11 mouse cellular contexts compared by ENCODE assay signal in the genomic region with DNA sequence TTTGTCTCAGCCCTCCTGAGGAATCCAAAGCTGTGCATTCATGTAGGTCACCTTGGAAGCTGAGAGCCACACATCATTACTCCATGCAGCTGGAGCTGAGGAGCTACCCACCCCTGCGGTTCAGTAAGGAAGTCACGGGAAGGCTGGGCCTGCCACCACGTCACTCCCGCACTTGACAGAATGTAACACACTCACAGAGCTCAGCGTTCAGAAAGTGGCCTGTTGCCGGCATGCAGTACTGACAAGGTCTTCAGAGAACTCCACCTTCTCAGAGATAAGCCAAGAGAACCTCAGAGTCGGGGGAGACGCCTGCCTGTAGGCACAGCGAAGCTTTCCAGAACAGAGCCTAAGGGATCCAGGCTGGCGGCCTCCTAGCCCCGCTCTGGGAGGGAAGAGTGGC. TPM values are rescaled to one million over a fixed set of nuclear protein-coding genes. Genes with fewer than 3 reads are reported as not detected.
DNase-seq lines count a peak whose midpoint lies in the region; ATAC-seq and TF ChIP-seq lines count a peak whose summit lies in the region.
"Had no signal": no experiment of that assay in that cellular context is flagged by ENCODE, and none has a peak within 500 bp of the region (broad histone marks: within the 10 kb centered on the region; RNA-seq: fewer than 3 reads in every experiment).

No protein-coding gene starts in this region.

- TF ChIP-seq CTCF in layer of hippocampus, adult 2 months (conservative IDR thresholded peaks at IDR 0.05), result no peak

- peaks cover 83% of the 10 kb centered on the region for H3K36me3 ChIP-seq in heart, embryonic 13.5 days
- H3K36me3 ChIP-seq in forebrain, embryonic 13.5 days (ENCODE audit: poor library complexity, severe bottlenecking), result peaks cover 82% of the 10 kb centered on the region

- WGBS in heart, embryonic 13.5 days, result 12% methylated on average over 11 of the region's 11 CpGs
- WGBS in forebrain, embryonic 13.5 days, result 88% methylated on average over 11 of the region's 11 CpGs

- ATAC-seq in heart, embryonic 13.5 days (ENCODE audit: extremely low read depth, insufficient number of reproducible peaks, low FRiP score, low TSS enrichment), result peak; percentile 49; the same call in 1 of the 2 replicates
- ATAC-seq in forebrain, embryonic 13.5 days, result no peak

- peak overlapping the region; percentile 64 for H3K9ac ChIP-seq in heart, embryonic 13.5 days
- no peak overlapping the region for H3K9ac ChIP-seq in forebrain, embryonic 13.5 days
- H3K9ac ChIP-seq: limb, embryonic 15.5 days had no signal

- peak overlapping the region; percentile 70 for H3K27ac ChIP-seq in layer of hippocampus, adult 2 months
- peak overlapping the region; percentile 47 for H3K27ac ChIP-seq in brown adipose tissue, adult 24 weeks (replicated peaks; ENCODE audit: low read depth, low read length)
- peak overlapping the region; percentile 75 for H3K27ac ChIP-seq in heart, embryonic 13.5 days (replicated peaks)
- H3K27ac ChIP-seq in forebrain, embryonic 13.5 days, result no peak overlapping the region
- H3K27ac ChIP-seq: kidney, postnatal 0 days; limb, embryonic 15.5 days had no signal

- H3K4me3 ChIP-seq in layer of hippocampus, adult 2 months, result no peak overlapping the region
- no peak overlapping the region for H3K4me3 ChIP-seq in brown adipose tissue, adult 24 weeks (ENCODE audit: insufficient read depth, low read depth, low read length)
- peak overlapping the region; percentile 8; the same call in 1 of the 2 replicates for H3K4me3 ChIP-seq in heart, embryonic 13.5 days
- no peak overlapping the region for H3K4me3 ChIP-seq in forebrain, embryonic 13.5 days
- H3K4me3 ChIP-seq: limb, embryonic 15.5 days had no signal

- no peaks in the 10 kb centered on the region for H3K9me3 ChIP-seq in heart, embryonic 13.5 days
- H3K9me3 ChIP-seq in forebrain, embryonic 13.5 days (replicated peaks), result no peaks in the 10 kb centered on the region
- H3K9me3 ChIP-seq: limb, embryonic 15.5 days had no signal

- peaks cover 35% of the 10 kb centered on the region for H3K4me1 ChIP-seq in brown adipose tissue, adult 24 weeks (ENCODE audit: control insufficient read depth, insufficient read depth, insufficient read length, low read length)
- peaks cover 80% of the 10 kb centered on the region for H3K4me1 ChIP-seq in heart, embryonic 13.5 days
- peaks cover 4% of the 10 kb centered on the region; the same call in 1 of the 2 replicates for H3K4me1 ChIP-seq in forebrain, embryonic 13.5 days

- DNase-seq in layer of hippocampus, adult 2 months (ENCODE audit: low spot score in 2 of 2), result no peak
- DNase-seq in layer of hippocampus, adult 8-10 months (ENCODE audit: low spot score in 2 of 2), result no peak
- DNase-seq in lung, postnatal 36 days, result peak; percentile 76
- no peak for DNase-seq in frontal cortex, postnatal 10 days (ENCODE audit: low spot score in 2 of 2)
- no peak for DNase-seq in gastrocnemius, postnatal 25 days
- DNase-seq: cerebellum, adult 11-12 months had no signal

- H3K27me3 ChIP-seq in heart, embryonic 13.5 days (replicated peaks), result no peaks in the 10 kb centered on the region
- no peaks in the 10 kb centered on the region for H3K27me3 ChIP-seq in forebrain, embryonic 13.5 days
- H3K27me3 ChIP-seq: limb, embryonic 15.5 days had no signal

- H3K4me2 ChIP-seq in heart, embryonic 13.5 days, result peak overlapping the region; percentile 48
- no peak overlapping the region for H3K4me2 ChIP-seq in forebrain, embryonic 13.5 days
- H3K4me2 ChIP-seq: limb, embryonic 15.5 days had no signal

RNA-seq across cellular contexts. Expression of a gene that starts 18.1 kb away (rescaled TPM):
- total RNA-seq in layer of hippocampus, adult 2 months (2021), result 100 to 1,000 TPM; 393 to 396 TPM
- 100 to 1,000 TPM; 399 to 419 (median 408) TPM for total RNA-seq in layer of hippocampus, adult 8-10 months (2022)
- 165 and 188 TPM in 2 replicates for polyA plus RNA-seq in brown adipose tissue, adult 24 weeks (2012; ENCODE audit: insufficient read depth, insufficient read length, missing spikeins)
- polyA plus RNA-seq in heart, embryonic 13.5 days (2015; fragmentation: Nextera tagmentation; extraction: Ambion mirVana), result 352 and 355 TPM in 2 replicates
- 322 and 336 TPM in 2 replicates for polyA plus RNA-seq in forebrain, embryonic 13.5 days (2015; fragmentation: Nextera tagmentation; extraction: Ambion mirVana)
- total RNA-seq in gastrocnemius, postnatal 25 days (2021), result 100 to 1,000 TPM; 180 to 184 TPM

RNA-seq across cellular contexts. Expression of a gene that starts 45.4 kb away (rescaled TPM):
- 10 to 100 TPM; 27.7 to 32.1 TPM for total RNA-seq in layer of hippocampus, adult 2 months (2021)
- 10 to 100 TPM; 28.8 to 37.0 (median 33.3) TPM for total RNA-seq in layer of hippocampus, adult 8-10 months (2022)
- 3.7 and 4.8 TPM in 2 replicates for polyA plus RNA-seq in brown adipose tissue, adult 24 weeks (2012; ENCODE audit: insufficient read depth, insufficient read length, missing spikeins)
- polyA plus RNA-seq in heart, embryonic 13.5 days (2015; fragmentation: Nextera tagmentation; extraction: Ambion mirVana), result 9.0 and 9.1 TPM in 2 replicates
- polyA plus RNA-seq in forebrain, embryonic 13.5 days (2015; fragmentation: Nextera tagmentation; extraction: Ambion mirVana), result 13.5 and 13.6 TPM in 2 replicates
- total RNA-seq in gastrocnemius, postnatal 25 days (2021), result 1 to 10 TPM; 6.0 to 7.2 TPM
